Mouse (Mus musculus) layer of hippocampus, adult 9-10 months (tissue): Measurements from ENCODE around the gene Slc36a1.

ENCODE experiments used
- DNase-seq: peaks from one replicate; pipeline ENCODE4 v3.0.0; 2022; ENCODE audit warnings: low spot score

Slc36a1 gene

GRCm38 (mm10) chr11:55204159-55204596 is at the start of gene Slc36a1:
Gene Slc36a1, plus strand, starts transcription at chr11:55204350.
- DNase-seq = peak; percentile 79

DNA sequence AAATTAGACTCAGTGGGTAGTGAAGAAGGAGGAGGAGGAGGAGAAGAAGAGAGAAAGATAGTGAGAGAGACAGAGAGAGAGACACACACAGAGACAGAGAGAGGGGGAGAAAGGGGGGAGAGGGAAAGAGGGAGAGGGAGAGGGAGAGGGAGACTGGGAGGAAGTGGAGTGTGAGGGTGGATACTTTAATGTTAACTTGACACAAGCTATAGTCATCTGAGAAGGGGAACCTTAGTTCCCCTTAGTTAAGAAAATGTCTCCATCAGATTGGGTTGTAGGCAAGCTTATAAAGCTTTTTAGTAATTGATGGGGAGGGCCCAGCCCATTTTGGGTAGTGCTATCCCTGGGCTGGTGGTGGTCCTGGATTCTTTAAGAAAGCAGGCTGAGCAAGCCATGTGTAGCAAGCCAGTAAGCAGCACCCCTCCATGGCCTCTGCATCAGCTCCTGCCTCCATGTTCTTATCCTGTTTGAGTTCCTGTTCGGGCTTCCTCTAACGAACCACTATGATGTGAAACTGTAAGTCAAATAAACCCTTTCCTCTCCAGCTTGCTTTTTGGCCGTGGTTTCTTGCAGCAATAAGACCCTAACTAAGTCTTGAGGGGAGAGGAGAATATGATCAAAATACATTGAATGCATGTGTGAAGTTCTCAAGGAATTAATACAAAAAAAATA is 49.6 kb upstream of the Slc36a1 start:
- DNase-seq = no peak

DNA sequence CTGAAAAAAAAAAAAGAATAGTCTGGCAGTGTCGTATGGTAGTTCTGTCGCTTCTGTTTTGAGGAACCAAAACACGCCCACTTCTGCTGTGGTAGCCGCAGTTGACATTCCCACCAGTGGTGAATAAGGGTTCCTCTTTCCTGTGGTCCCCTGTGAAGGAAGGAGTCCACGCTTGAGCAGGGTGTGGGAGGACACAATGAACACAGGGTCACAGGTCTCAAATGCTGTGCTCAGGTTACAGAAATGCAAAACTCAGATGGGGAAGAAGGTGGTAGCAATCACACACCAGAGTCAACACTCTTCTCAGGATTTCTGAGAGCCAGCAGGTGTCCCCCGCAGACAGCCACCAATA is 49.1 kb upstream of the Slc36a1 start:
- no peak for DNase-seq

- DNase-seq = peak; percentile 76
These were observed 45.3 kb upstream of the Slc36a1 start for GRCm38 (mm10) chr11:55158785-55159359.

DNA sequence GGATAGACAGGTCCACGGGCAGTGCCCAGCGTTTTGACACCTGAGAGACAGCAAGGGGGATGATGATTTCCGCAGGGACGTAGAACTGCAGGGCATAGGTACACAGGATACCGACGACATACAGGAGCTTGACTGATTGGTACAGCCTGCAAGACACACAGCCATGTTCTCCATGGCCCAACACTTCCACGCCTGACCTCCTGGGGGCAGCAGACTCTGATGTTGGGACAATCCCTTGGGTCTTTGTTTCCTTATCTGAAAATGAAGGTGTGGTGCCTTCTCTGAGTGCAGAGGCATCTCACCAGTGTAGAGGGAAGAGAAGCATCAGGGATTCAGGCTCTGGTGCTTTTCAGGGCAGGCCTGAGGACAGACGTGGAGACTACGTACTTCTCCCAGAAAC is 41.5 kb upstream of the Slc36a1 start:
- DNase-seq = peak; percentile 61

DNA sequence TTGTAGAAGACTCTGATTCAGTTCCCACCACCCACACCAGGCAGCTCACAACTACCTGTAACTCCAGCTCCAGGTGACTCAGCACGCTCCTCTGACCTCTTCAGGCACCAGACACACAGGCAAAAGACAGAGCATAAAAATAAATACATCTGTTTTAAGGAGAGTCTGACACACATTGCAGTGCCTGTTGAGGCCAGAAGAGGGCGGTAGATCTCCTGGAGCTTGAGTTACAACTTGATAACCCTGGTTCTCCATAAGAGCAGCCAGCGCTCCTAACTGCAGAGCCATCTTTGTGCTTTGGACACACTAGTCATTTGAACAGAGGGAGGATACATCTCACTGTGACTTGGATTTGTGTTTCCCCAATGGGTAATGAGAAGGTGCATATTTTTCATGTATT is 39.4 kb upstream of the Slc36a1 start:
- DNase-seq = no peak

DNA sequence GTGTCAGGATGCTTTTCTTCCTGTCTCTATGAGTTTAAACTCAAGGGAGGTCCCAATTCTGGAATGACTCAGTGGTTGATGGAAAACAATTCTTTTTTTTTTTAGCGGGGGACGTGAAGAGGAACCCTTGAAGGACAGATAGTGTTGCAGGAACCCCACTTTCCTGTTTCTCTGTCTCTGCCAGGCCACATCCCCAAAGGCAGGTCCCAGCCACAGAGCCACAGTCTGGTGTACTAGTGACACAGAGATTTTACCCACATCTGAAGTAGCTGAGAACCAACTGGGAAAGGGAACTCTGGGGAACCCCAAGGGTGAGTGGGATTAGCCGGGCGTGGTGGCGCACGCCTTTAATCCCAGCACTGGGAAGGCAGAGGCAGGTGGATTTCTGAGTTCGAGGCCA is 38.4 kb upstream of the Slc36a1 start:
- DNase-seq = no peak

GRCm38 (mm10) chr11:55168504-55168903 is 35.6 kb upstream of the Slc36a1 start:
- DNase-seq = no peak

DNA sequence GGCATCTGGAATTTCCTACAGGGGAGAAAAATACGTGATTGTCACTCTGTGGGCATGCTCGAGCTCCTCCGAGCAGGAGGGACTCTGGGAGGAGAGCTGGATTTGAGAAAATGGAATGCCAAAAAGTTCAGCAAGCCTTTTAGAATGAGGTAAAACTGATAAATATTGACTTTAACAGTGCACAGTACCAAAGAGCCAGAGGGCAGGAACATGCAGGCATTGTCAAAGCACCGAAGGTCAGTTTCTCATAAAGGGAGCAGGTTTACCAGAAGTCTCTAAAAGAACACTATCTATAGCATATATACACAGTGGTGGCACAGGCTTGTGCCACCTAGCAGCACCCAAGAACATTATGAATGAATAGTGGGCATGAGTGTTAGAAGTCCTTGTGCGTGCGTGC is 35.2 kb upstream of the Slc36a1 start:
- DNase-seq = no peak

GRCm38 (mm10) chr11:55170501-55170900 is 33.6 kb upstream of the Slc36a1 start:
- no peak for DNase-seq

GRCm38 (mm10) chr11:55178830-55179229 is 25.3 kb upstream of the Slc36a1 start:
- no peak for DNase-seq

GRCm38 (mm10) chr11:55179856-55180255 is 24.3 kb upstream of the Slc36a1 start:
- no peak for DNase-seq

- no peak for DNase-seq
These were observed 21.0 kb upstream of the Slc36a1 start for GRCm38 (mm10) chr11:55183124-55183523.

- DNase-seq = no peak
These were observed 19.9 kb upstream of the Slc36a1 start for GRCm38 (mm10) chr11:55184246-55184645.

GRCm38 (mm10) chr11:55184733-55185291 is 19.3 kb upstream of the Slc36a1 start, which contains the start of gene Slc36a2:
Gene Slc36a2, minus strand, starts transcription at chr11:55185077.
- DNase-seq = no peak

GRCm38 (mm10) chr11:55187292-55187691 is 16.9 kb upstream of the Slc36a1 start:
- DNase-seq = no peak

GRCm38 (mm10) chr11:55187777-55188176 is 16.4 kb upstream of the Slc36a1 start:
- no peak for DNase-seq

DNA sequence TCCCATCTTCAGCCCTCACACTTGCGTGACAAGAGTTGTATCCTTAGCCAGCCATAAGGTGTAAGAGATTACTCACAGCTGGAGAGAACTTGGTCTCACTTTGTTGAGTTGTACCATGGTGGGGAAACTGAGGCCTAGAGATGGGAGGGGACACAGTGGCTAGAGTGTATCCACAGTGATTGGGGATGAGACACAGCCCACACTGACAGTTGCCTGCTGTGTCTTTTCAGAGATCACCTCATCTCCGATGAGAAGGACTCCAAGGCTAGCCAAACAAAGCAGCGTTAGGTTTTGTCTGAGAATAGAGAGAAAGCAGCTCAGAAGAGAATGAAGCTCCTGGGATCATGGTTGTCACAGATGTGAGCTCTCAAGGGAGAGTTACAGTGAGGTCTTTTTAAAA is 13.9 kb upstream of the Slc36a1 start:
- DNase-seq = no peak

- no peak for DNase-seq
These were observed 7.1 kb upstream of the Slc36a1 start for GRCm38 (mm10) chr11:55197086-55197485.

- no peak for DNase-seq
These were observed 6.2 kb upstream of the Slc36a1 start for GRCm38 (mm10) chr11:55197740-55198510.

GRCm38 (mm10) chr11:55204602-55205001 is 452 bp downstream of the Slc36a1 start:
- no peak for DNase-seq

DNA sequence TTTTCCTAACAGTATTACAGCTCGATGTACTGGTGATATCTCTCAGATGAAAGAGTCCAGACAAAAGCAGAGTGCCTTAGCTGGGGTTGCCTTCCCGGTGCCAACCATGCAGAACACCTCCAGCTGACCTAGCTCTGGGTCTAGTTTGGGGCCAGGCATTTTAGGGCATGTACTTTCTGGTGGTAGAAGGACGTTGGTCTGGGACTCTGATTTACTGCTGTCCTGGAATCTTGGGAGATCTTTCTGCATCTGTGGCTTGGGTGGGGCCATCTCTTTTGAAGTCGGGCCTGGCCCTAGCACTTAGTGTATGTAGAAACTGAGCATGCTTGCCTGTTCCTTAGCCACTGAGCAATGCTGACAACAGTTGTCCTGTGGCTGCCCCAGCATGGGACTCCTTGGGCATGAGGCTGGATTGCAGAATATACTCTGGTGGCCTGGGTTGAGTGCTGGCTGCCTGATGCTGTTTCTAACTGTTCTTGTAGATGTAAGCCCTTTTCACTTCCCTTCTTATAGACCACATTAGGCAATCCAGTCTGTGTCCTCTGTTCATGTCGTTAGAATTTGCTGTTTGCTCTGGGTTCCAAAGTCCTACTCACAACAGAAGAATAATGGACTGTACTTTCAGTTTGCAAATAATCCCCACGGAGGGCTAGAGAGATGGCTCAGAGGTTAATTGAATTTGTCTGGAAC is 4.0 kb downstream of the Slc36a1 start:
- peak; percentile 43 for DNase-seq
